Mouse (Mus musculus) lung, postnatal 25 days (tissue): ENCODE data around the gene Spic.

ENCODE experiments used
- DNase-seq: peaks from one replicate; pipeline ENCODE4 v3.0.0; 2022; ENCODE audit warnings: low spot score

Spic gene

GRCm38 (mm10) chr10:88645448-88645847 lies 39.4 kb downstream of the Spic start:
- DNase-seq = no peak

GRCm38 (mm10) chr10:88631330-88631953 lies 53.4 kb downstream of the Spic start:
- no peak for DNase-seq

- peak; percentile 8 for DNase-seq
Measured at GRCm38 (mm10) chr10:88630663-88631329, 54.0 kb downstream of the Spic start.

- no peak for DNase-seq
Measured at GRCm38 (mm10) chr10:88627052-88627451, 57.8 kb downstream of the Spic start.

- no peak for DNase-seq
Measured at GRCm38 (mm10) chr10:88626176-88626575, 58.6 kb downstream of the Spic start.
